Mouse (Mus musculus) T-cell, adult 66 days (primary cell): Measurements from ENCODE around the gene Ryr2. TPM values are rescaled to one million over a fixed set of nuclear protein-coding genes. Genes with fewer than 3 reads are reported as not detected.

Experiments used
- total RNA-seq, 2 experiments: library from RNA; stranded (reverse); gene quantifications; 3 replicates in 1 of 2; 4 replicates in 1 of 2; pipeline ENCODE4 v1.2.4; 2023

Gene Ryr2
- total RNA-seq: under 1 TPM; 0.24 to 0.55 TPM

DNA sequence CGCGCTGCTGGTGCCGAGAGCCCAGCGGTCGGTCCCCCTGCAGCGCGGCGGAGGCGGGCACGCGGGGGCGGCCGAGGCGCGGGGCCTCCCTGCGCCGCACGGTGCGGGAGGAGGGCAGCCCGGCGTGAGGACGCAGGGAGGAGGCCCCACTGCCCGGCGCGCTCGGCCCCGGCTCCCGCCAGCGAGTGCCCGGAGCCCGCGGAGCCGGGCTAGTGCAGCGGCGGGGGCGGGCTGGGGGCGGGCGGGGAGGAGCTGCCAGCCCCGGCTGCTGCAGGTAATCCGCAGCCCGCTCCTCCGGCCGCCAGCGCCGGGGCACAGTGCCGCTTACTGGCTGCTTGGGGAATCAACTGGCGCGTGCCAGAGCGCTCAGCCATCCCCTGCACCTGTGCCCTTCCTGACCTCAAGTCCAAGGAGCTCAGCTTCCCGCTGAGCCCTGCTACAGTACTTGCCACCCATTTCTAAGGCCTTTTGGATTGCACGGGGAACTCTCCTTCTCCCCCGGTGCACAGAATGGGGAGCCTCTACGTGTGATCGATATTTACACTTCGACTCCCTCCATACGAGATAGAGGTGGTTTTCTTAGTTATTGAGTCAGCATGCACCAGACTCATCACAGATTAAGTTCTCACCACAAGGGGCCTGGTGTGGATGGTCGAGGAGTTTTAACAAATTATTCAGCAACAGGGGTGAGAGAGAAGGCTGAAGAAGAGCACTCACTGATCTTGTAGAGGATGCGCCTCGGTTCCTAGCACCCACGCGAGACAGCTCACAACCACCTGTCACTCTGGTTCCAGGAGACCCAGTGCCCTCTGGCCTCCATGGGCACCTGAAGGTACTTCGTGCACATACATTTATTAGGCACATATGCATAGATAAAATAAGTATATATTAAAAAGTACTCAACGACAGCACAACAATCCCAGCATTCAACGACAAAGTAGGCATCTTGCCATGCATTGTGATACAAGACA is at the start of gene Ryr2:
Gene Ryr2, minus strand, starts transcription at position 284 of the 971 bp plus-strand sequence.

Other genes with a start within 250 kb of the Ryr2 start
- 10 to 100 TPM; 40.1 to 49.7 TPM for gene Mtr, start 151.2 kb upstream of the Ryr2 start, total RNA-seq
- 10 to 100 TPM; 23.2 to 23.6 TPM for gene Actn2, start 233.8 kb upstream of the Ryr2 start, total RNA-seq